Mouse (Mus musculus) C2C12 (cell line): ENCODE measurements around the gene Ajm1. TPM values are rescaled to one million over a fixed set of nuclear protein-coding genes. Genes with fewer than 3 reads are reported as not detected.

ENCODE experiments used
- H3K27me3 ChIP-seq: one replicate; pipeline ENCODE4 v1.6.1; 2011; ENCODE audit not compliant: control insufficient read depth, insufficient read depth, insufficient read length
- H3K36me3 ChIP-seq: one replicate; pipeline ENCODE4 v1.6.1; 2011; ENCODE audit not compliant: control insufficient read depth, insufficient read depth
- H3K4me3 ChIP-seq: one replicate; pipeline ENCODE4 v1.5.1; 2011; ENCODE audit warnings: mild to moderate bottlenecking, control low read depth; ENCODE audit not compliant: poor library complexity, insufficient read depth, severe bottlenecking
- H3K79me2 ChIP-seq: one replicate; pipeline ENCODE4 v1.6.1; 2011; ENCODE audit not compliant: control insufficient read depth, insufficient read depth
- H3K79me3 ChIP-seq: one replicate; pipeline ENCODE4 v1.6.1; 2011; ENCODE audit warnings: low read depth, control low read depth
- H3ac ChIP-seq: one replicate; pipeline ENCODE3; 2011; ENCODE audit warnings: low read depth; ENCODE audit not compliant: control insufficient read depth, insufficient read length
- CEBPB ChIP-seq: IDR thresholded peaks from one replicate; pipeline ENCODE4 v1.6.1; 2011; ENCODE audit warnings: low read depth, mild to moderate bottlenecking, control low read depth, moderate library complexity
- CTCF ChIP-seq: IDR thresholded peaks from one replicate; pipeline ENCODE4 v1.5.1; 2011; ENCODE audit not compliant: control insufficient read depth, insufficient read depth, insufficient read length
- FOSL1 ChIP-seq: IDR thresholded peaks from one replicate; pipeline ENCODE4 v1.8.0; 2011; ENCODE audit warnings: mild to moderate bottlenecking, low read length; ENCODE audit not compliant: poor library complexity, insufficient read depth, severe bottlenecking
- MAX ChIP-seq: IDR thresholded peaks from one replicate; pipeline ENCODE4 v1.6.1; 2011; ENCODE audit warnings: mild to moderate bottlenecking, control low read depth
- MYOD1 ChIP-seq: IDR thresholded peaks from one replicate; pipeline ENCODE4 v1.6.1; 2011; ENCODE audit warnings: low read depth; ENCODE audit not compliant: control insufficient read depth, insufficient read length
- MYOG ChIP-seq: IDR thresholded peaks from one replicate; pipeline ENCODE4 v1.6.1; 2011; ENCODE audit not compliant: control insufficient read depth, insufficient read length; ENCODE audit errors: extremely low read depth
- USF1 ChIP-seq: IDR thresholded peaks from one replicate; pipeline ENCODE4 v1.6.1; 2011; ENCODE audit warnings: low read depth, mild to moderate bottlenecking, control low read depth, moderate library complexity
- polyA plus RNA-seq: library from polyadenylated mRNA; unstranded; fragments of >200 nt; fragmentation: generic; extraction: Trizol; gene quantifications from one replicate; pipeline ENCODE4 v1.2.1, GENCODE M21; 2012; ENCODE audit warnings: missing spikeins

Gene Ajm1
- polyA plus RNA-seq, 1 experiment, result 0.29 TPM

- H3K36me3 ChIP-seq, result peaks cover 80% of the 10 kb centered on the region
- no peaks in the 10 kb centered on the region for H3K27me3 ChIP-seq
- H3K79me2 ChIP-seq, result no peaks in the 10 kb centered on the region
- TF ChIP-seq FOSL1 (no peak), USF1 (no peak)
- no peak overlapping the region for H3K4me3 ChIP-seq
- H3ac ChIP-seq, result no peak overlapping the region
- no peaks in the 10 kb centered on the region for H3K79me3 ChIP-seq
These were observed 5.7 kb upstream of the Ajm1 start for GRCm38 (mm10) chr2:25587290-25587689.

GRCm38 (mm10) chr2:25585601-25586000 lies 4.0 kb upstream of the Ajm1 start:
- TF ChIP-seq MYOG (no peak), MAX (no peak), FOSL1 (no peak), MYOD1 (no peak), CTCF (no peak), USF1 (no peak), CEBPB (no peak)
- Histone ChIP-seq H3K79me3 (no peaks in the 10 kb centered on the region), H3ac (no peak overlapping the region), H3K27me3 (no peaks in the 10 kb centered on the region), H3K4me3 (no peak overlapping the region), H3K79me2 (no peaks in the 10 kb centered on the region), H3K36me3 (peaks cover 66% of the 10 kb centered on the region)

- H3ac ChIP-seq, result no peak overlapping the region
- H3K36me3 ChIP-seq, result peaks cover 59% of the 10 kb centered on the region
- no peaks in the 10 kb centered on the region for H3K27me3 ChIP-seq
- TF ChIP-seq CEBPB (no peak), MAX (no peak), CTCF (no peak), MYOG (no peak)
- no peaks in the 10 kb centered on the region for H3K79me2 ChIP-seq
- H3K79me3 ChIP-seq, result no peaks in the 10 kb centered on the region
- H3K4me3 ChIP-seq, result no peak overlapping the region
These were observed 3.3 kb upstream of the Ajm1 start for GRCm38 (mm10) chr2:25584856-25585255.

GRCm38 (mm10) chr2:25584152-25584551 lies 2.6 kb upstream of the Ajm1 start:
- no peak overlapping the region for H3K4me3 ChIP-seq
- no peaks in the 10 kb centered on the region for H3K79me3 ChIP-seq
- TF ChIP-seq USF1, result no peak
- TF ChIP-seq CEBPB, result no peak
- no peak for TF ChIP-seq FOSL1
- TF ChIP-seq MYOG, result no peak
- TF ChIP-seq MYOD1, result no peak
- no peak for TF ChIP-seq MAX
- TF ChIP-seq CTCF, result no peak
- H3K27me3 ChIP-seq, result no peaks in the 10 kb centered on the region
- no peaks in the 10 kb centered on the region for H3K79me2 ChIP-seq
- peaks cover 52% of the 10 kb centered on the region for H3K36me3 ChIP-seq
- no peak overlapping the region for H3ac ChIP-seq

GRCm38 (mm10) chr2:25583571-25583970 lies 2.0 kb upstream of the Ajm1 start:
- Histone ChIP-seq H3K27me3 (no peaks in the 10 kb centered on the region), H3K4me3 (no peak overlapping the region), H3K79me3 (no peaks in the 10 kb centered on the region), H3K36me3 (peaks cover 48% of the 10 kb centered on the region), H3ac (no peak overlapping the region), H3K79me2 (no peaks in the 10 kb centered on the region)
- TF ChIP-seq MYOD1 (no peak), CEBPB (no peak), MAX (no peak), USF1 (no peak), MYOG (no peak), FOSL1 (no peak), CTCF (no peak)

GRCm38 (mm10) chr2:25583120-25583481 lies 1.5 kb upstream of the Ajm1 start:
- Histone ChIP-seq H3K79me3 (no peaks in the 10 kb centered on the region), H3ac (no peak overlapping the region), H3K36me3 (peaks cover 43% of the 10 kb centered on the region), H3K79me2 (no peaks in the 10 kb centered on the region), H3K4me3 (no peak overlapping the region), H3K27me3 (no peaks in the 10 kb centered on the region)
- TF ChIP-seq CEBPB (no peak), MYOG (no peak)

- H3ac ChIP-seq, result no peak overlapping the region
- no peaks in the 10 kb centered on the region for H3K27me3 ChIP-seq
- no peaks in the 10 kb centered on the region for H3K79me3 ChIP-seq
- no peak overlapping the region for H3K4me3 ChIP-seq
- H3K79me2 ChIP-seq, result no peaks in the 10 kb centered on the region
- TF ChIP-seq CEBPB, result no peak
- TF ChIP-seq USF1, result no peak
- H3K36me3 ChIP-seq, result peaks cover 38% of the 10 kb centered on the region
These were observed 1.0 kb upstream of the Ajm1 start for GRCm38 (mm10) chr2:25582466-25583119.
